Mouse (Mus musculus) kidney, embryonic 16.5 days (tissue): ENCODE data around the gene Cnpy4. TPM values are rescaled to one million over a fixed set of nuclear protein-coding genes. Genes with fewer than 3 reads are reported as not detected.
A peak's percentile ranks its signal among the peaks of the same experiment; 100 is the strongest.

ENCODE experiments used
- ATAC-seq: fragments of 200-750 bp; cut with Nextera tagmentation; 2 replicates; pipeline ENCODE4 v1.8.0; 2017; ENCODE audit warnings: moderate TSS enrichment; ENCODE audit not compliant: low FRiP score, low TSS enrichment
- H3K27ac ChIP-seq: fragments of 300-500 bp; sonication (generic); 2 replicates; pipeline ENCODE4 v1.5.1; 2014; ENCODE audit warnings: low read length
- H3K27me3 ChIP-seq: fragments of 300-500 bp; sonication (generic); 2 replicates; pipeline ENCODE4 v1.6.1; 2014; ENCODE audit warnings: low read length, control low read depth, mixed read lengths; ENCODE audit not compliant: insufficient read depth
- H3K36me3 ChIP-seq: fragments of 300-500 bp; sonication (generic); 2 replicates; pipeline ENCODE4 v1.6.1; 2014; ENCODE audit warnings: low read length, control low read depth, mixed read lengths; ENCODE audit not compliant: insufficient read depth
- H3K4me1 ChIP-seq: fragments of 300-500 bp; sonication (generic); 2 replicates; pipeline ENCODE4 v1.6.1; 2014; ENCODE audit warnings: low read length, control low read depth, mixed read lengths; ENCODE audit not compliant: insufficient read depth
- H3K4me2 ChIP-seq: fragments of 300-500 bp; sonication (generic); replicated peaks from 2 replicates; pipeline ENCODE4 v1.6.1; 2014; ENCODE audit warnings: low read depth, low read length
- H3K4me3 ChIP-seq: fragments of 300-500 bp; sonication (generic); 2 replicates; pipeline ENCODE4 v1.5.1; 2014; ENCODE audit warnings: mild to moderate bottlenecking, low read length
- H3K9ac ChIP-seq: fragments of 300-500 bp; sonication (generic); replicated peaks from 2 replicates; pipeline ENCODE4 v1.6.1; 2014; ENCODE audit warnings: low read length
- H3K9me3 ChIP-seq: fragments of 300-500 bp; sonication (generic); 2 replicates; pipeline ENCODE4 v1.6.1; 2016; ENCODE audit warnings: low read length, control low read depth
- WGBS: fragments of 180-500 bp; shearing (Covaris S2); extraction: QIAGEN DNeasy Blood & Tissue Kit; methylation state at CpG from one replicate; pipeline ENCODE4 v1.1.7; 2014; 5-methylcytosine and 5-hydroxymethylcytosine counted together
- polyA plus RNA-seq: library from polyadenylated mRNA; unstranded; fragments of >200 nt; fragmentation: Nextera tagmentation; extraction: Ambion mirVana; gene quantifications from 2 replicates; pipeline ENCODE4 v1.2.1, GENCODE M21; 2015

The Cnpy4 gene
- polyA plus RNA-seq, 1 experiment from 2014 or later = 64.7 TPM

DNA sequence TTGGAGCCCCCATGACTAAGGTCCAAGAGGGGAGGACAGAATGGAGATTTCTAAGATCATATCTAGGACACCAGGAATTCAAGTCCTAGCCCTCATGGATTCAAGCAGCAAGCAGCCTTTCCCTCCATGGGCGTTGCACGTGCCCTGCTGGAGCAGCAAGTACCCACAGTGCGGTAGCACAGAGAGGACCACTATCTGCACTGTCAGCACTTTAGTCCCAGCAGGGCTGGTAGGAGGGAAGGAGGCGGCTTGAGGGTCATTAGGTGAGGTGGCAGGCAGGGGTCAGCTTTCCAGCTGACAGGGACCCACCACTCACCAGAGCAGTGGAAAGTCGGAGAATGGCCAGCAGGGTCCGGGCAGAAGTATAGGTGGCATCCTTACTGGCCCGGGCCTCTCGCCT is 21.7 kb upstream of the Cnpy4 start:
- WGBS = 62% methylated on average over 8 of the region's 8 CpGs
- Histone ChIP-seq H3K9ac (no peak overlapping the region), H3K27me3 (no peaks in the 10 kb centered on the region), H3K27ac (no peak overlapping the region), H3K36me3 (peaks cover 61% of the 10 kb centered on the region), H3K4me3 (no peak overlapping the region), H3K9me3 (no peaks in the 10 kb centered on the region), H3K4me1 (peaks cover 16% of the 10 kb centered on the region), H3K4me2 (no peak overlapping the region)
- ATAC-seq = no peak

DNA sequence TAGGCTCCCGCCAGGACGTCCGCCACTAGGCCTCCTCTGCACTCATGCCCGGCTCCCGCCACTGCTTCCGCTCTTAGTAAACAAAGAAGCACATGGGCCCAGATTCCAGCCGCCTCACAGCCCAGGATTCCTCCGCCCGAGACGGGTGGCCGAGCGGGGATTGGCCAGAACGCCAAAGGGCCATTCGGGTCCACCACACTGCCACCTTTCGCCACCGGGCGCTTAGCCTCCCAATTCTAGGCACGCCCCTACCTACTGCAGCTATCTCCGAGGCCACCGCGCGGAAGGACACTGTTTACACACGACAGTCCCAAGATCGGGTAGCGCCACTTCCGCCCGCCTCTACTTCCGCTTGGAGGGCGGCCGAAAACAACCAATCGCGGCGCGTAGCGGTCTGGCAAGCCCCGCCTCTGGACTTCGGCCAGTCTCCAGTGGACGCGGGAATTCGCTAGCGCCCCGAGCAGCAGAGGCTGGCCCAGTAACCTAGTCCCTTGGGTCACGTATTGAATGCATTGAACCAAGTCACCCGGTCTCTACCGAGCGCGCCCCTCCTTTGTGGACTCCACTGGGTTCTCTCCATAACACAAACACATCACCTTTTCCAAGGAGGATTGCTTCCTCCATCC is 16.2 kb upstream of the Cnpy4 start:
- peaks cover 11% of the 10 kb centered on the region for H3K4me1 ChIP-seq
- no peaks in the 10 kb centered on the region for H3K27me3 ChIP-seq
- ATAC-seq = peak; percentile 90
- H3K36me3 ChIP-seq = peaks cover 43% of the 10 kb centered on the region
- peak overlapping the region; percentile 97 for H3K27ac ChIP-seq
- WGBS = under 1% methylated on average over 47 of the region's 47 CpGs
- peak overlapping the region; percentile 79 for H3K9ac ChIP-seq
- peak overlapping the region; percentile 89 for H3K4me2 ChIP-seq
- H3K4me3 ChIP-seq = peak overlapping the region; percentile 83
- H3K9me3 ChIP-seq = no peaks in the 10 kb centered on the region

DNA sequence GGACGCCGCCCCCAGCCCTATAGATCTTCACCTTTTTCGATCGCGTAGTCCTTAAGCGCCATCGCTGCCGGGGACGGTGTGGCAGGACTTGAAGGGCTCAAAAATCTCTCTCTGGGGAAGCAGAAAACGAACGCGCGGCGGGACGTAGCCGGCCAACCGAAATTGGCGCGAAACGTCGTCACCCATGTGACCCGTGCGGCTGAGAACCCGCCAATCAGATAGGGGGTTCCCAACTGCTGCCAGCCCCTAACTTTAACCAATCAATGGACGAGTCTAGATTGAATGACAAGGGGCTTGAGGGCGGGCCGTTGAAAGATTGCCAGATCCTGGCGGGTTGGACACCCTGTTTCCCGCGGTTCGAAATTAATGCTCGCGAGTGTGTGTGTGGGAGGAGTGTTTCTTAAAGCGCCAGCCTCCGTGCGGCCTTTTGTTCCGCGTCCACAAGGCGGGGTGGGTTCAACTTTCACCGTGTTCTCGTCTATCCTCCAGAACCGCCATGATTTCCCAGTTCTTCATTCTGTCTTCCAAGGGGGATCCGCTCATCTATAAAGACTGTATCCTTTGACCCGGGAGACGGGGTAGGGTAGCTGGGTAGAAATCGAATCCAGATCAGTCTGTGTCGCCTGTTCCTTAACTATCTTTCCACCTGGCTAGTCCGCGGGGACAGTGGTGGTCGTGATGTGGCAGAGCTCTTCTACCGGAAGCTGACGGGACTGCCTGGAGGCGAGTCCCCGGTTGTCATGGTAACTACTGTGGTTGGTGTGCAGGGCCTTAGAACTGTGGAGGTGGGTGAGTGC is 15.4 kb upstream of the Cnpy4 start, which contains the start of the genes Ap4m1 and Mcm7:
Gene Ap4m1 (plus strand): TSS at position 308 of the 797 bp plus-strand sequence.
Gene Mcm7 (minus strand): TSS at position 728 of the 797 bp plus-strand sequence.
- Histone ChIP-seq H3K36me3 (peaks cover 42% of the 10 kb centered on the region), H3K4me3 (peak within 1 kb of the TSS; percentile 83), H3K9ac (peak within 1 kb of the TSS; percentile 79), H3K27me3 (no peaks in the 10 kb centered on the region), H3K9me3 (no peaks in the 10 kb centered on the region), H3K4me1 (peaks cover 11% of the 10 kb centered on the region), H3K4me2 (peak within 1 kb of the TSS; percentile 89), H3K27ac (peak within 1 kb of the TSS; percentile 97)
- under 1% methylated on average over 54 of the region's 54 CpGs for WGBS
- peak; percentile 95 for ATAC-seq

DNA sequence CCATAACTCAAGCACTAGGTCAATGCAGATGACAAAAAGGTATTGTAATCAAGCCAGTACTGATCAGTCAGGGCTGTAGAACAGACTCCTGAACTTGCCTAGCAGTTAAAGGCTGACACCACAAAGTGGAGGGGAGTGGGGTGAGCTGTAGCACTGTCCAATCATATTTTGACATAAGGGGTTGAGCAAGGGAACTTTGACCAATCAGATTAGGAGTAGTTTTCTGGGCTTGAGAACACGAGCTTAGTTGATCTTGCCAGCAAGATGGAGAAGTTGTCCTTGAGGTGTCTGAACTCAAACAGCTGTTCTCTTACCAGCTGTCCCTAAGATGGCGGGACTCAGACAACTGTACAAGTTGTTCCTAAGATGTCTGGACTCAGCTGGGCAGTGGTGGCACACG is 14.1 kb upstream of the Cnpy4 start:
- WGBS = 73% methylated on average over 3 of the region's 3 CpGs
- Histone ChIP-seq H3K4me1 (peaks cover 11% of the 10 kb centered on the region), H3K4me2 (peak overlapping the region; percentile 89; the same call in 1 of the 2 replicates), H3K4me3 (peak overlapping the region; percentile 83; the same call in 1 of the 2 replicates), H3K9ac (no peak overlapping the region), H3K9me3 (no peaks in the 10 kb centered on the region), H3K36me3 (peaks cover 42% of the 10 kb centered on the region), H3K27ac (no peak overlapping the region), H3K27me3 (no peaks in the 10 kb centered on the region)
- no peak for ATAC-seq

DNA sequence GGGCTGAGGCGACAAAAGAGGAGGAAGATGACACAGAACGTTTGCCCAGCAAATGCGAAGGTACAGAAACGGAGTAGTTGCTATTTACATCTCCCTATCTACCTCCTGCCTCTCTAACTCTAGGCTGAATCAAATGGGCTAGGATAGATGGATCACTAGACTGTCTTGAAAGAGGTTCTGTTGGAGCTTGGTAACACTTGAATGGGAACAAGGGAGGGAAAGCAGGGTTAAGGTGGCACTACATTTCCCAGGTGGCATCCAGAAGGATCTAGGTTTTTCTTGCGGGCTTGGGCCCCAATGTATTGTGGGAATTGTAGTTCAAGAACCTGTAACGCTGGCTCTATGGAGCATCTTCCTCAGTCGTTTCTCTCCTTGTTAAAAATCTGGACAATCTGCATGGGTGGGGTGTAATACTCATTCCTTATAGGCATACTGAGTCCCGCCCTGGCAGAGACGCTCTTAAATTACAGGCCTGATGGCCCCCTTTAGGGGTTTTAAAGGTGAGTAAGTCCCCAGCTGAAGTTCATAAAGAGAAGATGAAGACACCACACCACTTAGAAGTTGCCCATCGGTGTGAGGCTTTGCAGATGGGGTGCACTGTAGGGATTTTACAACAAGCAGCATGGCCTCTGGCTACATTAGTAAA is 499 bp downstream of the Cnpy4 start:
- Histone ChIP-seq H3K36me3 (peaks cover 21% of the 10 kb centered on the region), H3K4me3 (peak overlapping the region; percentile 65), H3K27ac (peak overlapping the region; percentile 83), H3K4me1 (peaks cover 13% of the 10 kb centered on the region), H3K27me3 (no peaks in the 10 kb centered on the region), H3K9me3 (no peaks in the 10 kb centered on the region), H3K4me2 (peak overlapping the region; percentile 69), H3K9ac (peak overlapping the region; percentile 88)
- peak; percentile 86 for ATAC-seq
- WGBS = 0% methylated on average over 10 of the region's 10 CpGs

DNA sequence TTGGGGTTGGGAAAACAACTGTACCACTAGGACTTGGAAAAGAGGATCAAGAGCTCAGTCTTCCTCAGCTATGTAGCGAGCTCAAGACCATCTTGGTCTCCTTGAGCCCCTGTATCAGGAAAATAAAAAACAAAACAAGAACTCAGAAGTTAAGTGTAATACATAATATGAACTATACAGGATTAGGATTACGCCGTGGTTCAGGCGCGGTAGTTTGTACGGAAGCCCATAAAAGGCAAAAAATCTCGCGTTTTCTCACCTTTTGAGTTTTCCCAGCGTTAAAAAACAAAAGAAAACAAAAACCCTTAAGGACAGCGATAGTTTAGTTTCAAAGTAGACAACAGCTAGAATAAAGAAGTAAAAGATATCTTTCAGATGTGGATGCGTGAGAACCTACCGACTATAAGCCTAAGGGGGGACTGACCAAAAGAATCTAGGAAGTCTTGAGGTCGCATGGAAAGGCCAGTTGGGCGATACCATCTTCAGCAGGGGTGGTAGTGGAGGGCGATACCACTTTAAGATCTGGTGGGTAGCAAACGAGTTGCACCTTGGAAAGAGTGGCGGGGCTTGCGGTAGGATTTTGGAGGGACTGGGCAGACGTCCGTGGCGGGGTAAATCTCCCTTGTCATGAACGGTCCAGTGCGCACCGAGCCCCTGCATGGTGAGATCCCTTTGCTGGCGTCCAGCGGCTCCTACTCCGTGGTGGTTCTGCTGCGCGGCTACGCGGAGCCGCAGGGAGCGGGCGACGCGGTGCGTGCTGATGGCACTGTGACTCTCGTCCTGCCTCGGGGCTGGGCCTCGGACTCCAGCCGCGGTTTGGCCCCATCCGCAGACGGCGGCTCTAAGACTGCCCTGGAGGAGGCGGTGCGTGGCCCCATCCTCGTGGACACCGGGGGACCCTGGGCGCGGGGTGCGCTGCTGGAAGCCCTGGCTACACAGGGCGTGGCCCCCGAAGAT is 6.8 kb downstream of the Cnpy4 start, which contains the start of gene Mblac1:
Gene Mblac1 (plus strand): TSS at position 544 of the 957 bp plus-strand sequence.
- H3K27ac ChIP-seq = peak within 1 kb of the TSS; percentile 90
- ATAC-seq = peak; percentile 85
- H3K4me1 ChIP-seq = peaks cover 13% of the 10 kb centered on the region; the same call in 1 of the 2 replicates
- H3K9ac ChIP-seq = peak within 1 kb of the TSS; percentile 88
- H3K4me3 ChIP-seq = peak within 1 kb of the TSS; percentile 77
- H3K4me2 ChIP-seq = peak within 1 kb of the TSS; percentile 97
- no peaks in the 10 kb centered on the region for H3K27me3 ChIP-seq
- H3K9me3 ChIP-seq = no peaks in the 10 kb centered on the region
- WGBS = 7% methylated on average over 54 of the region's 54 CpGs
- peaks cover 11% of the 10 kb centered on the region for H3K36me3 ChIP-seq

DNA sequence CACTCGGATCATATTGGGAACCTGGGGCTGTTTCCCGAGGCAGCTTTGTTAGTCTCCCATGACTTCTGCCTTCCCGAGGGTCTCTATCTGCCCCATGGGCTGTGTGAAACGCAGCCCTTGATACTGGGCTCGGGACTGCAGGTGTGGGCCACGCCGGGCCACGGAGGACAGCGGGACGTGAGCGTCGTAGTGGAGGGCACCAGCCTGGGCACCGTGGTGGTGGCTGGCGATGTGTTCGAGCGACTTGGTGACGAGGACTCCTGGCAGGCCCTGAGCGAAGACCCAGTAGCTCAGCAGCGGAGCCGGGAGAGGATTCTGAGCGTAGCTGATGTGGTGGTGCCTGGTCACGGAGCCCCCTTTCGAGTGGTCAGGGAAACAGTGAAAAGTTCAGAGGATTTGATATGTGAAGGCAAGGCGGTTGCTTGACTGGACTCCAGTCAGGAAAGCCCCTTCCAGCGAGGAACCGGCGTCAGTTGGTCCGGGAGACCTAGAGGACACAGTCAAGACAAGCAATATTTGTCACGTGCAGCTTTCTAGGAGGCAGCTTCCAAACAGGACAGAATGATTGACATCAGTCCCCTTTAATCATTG is 7.6 kb downstream of the Cnpy4 start:
- H3K36me3 ChIP-seq = peaks cover 11% of the 10 kb centered on the region
- no peaks in the 10 kb centered on the region for H3K9me3 ChIP-seq
- peak overlapping the region; percentile 90 for H3K27ac ChIP-seq
- under 1% methylated on average over 28 of the region's 29 CpGs for WGBS
- peak overlapping the region; percentile 88 for H3K9ac ChIP-seq
- H3K4me1 ChIP-seq = peaks cover 13% of the 10 kb centered on the region; the same call in 1 of the 2 replicates
- ATAC-seq = peak; percentile 68
- H3K4me2 ChIP-seq = peak overlapping the region; percentile 97
- H3K4me3 ChIP-seq = peak overlapping the region; percentile 77
- H3K27me3 ChIP-seq = no peaks in the 10 kb centered on the region

DNA sequence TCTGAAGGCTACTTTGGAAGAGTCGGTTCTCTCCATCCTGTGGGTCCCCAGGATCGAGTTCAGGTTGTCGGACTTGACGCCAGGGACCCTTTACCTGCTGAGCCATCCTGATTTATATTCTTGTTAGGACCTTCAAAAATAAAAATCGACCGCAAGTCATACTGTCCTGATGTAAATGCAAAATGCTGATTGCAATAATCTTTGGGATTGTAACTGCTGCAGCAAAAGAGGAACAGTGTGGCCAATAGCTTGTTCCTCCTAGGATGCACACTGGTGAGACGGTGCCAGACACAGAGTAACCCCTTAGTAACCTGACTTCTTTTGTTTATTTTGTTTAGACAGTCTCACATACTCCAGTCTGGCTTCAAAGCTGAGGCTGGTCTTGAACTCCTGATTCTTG is 8.2 kb downstream of the Cnpy4 start:
- Histone ChIP-seq H3K27me3 (no peaks in the 10 kb centered on the region), H3K9ac (0 out of 2 replicates have a peak overlapping the region, but pooled peaks have one; percentile 88), H3K9me3 (no peaks in the 10 kb centered on the region), H3K36me3 (peaks cover 11% of the 10 kb centered on the region), H3K4me1 (peaks cover 13% of the 10 kb centered on the region; the same call in 1 of the 2 replicates), H3K27ac (no peak overlapping the region), H3K4me2 (peak overlapping the region; percentile 97), H3K4me3 (peak overlapping the region; percentile 77)
- ATAC-seq = no peak
- WGBS = 59% methylated on average over 7 of the region's 7 CpGs
